Mouse (Mus musculus) megakaryocyte, embryonic 14.5 days (primary cell): ENCODE measurements around the gene Gemin5.

ENCODE experiments used
- FLI1 ChIP-seq: IDR thresholded peaks from 2 replicates; pipeline ENCODE4 v1.6.1; 2012; ENCODE audit warnings: low read length, inconsistent platforms, mixed read lengths
- GATA1 ChIP-seq: IDR thresholded peaks from 3 replicates; pipeline ENCODE4 v1.6.1; 2012; ENCODE audit warnings: mixed read lengths, low read length, inconsistent platforms, borderline replicate concordance

- no peak for TF ChIP-seq GATA1
- TF ChIP-seq FLI1, result no peak
These were observed 70.5 kb downstream of the Gemin5 start for GRCm38 (mm10) chr11:58097621-58098365.
